Mouse (Mus musculus) bone marrow, adult 2 months (tissue): Measurements from ENCODE around the gene Gmds. TPM values are rescaled to one million over a fixed set of nuclear protein-coding genes. Genes with fewer than 3 reads are reported as not detected.

Experiments
- H3K27ac ChIP-seq: fragments of 200-500 bp; 2 replicates; pipeline ENCODE4 v1.5.1; 2012; ENCODE audit warnings: low read depth, mild to moderate bottlenecking, control low read depth, inconsistent platforms, low read length; ENCODE audit not compliant: control insufficient read depth, poor library complexity, insufficient read depth
- H3K4me1 ChIP-seq: fragments of 200-500 bp; 2 replicates; pipeline ENCODE4 v1.6.1; 2011; ENCODE audit warnings: low read length; ENCODE audit not compliant: control insufficient read depth, insufficient read depth
- H3K4me3 ChIP-seq: fragments of 200-500 bp; replicated peaks from 2 replicates; pipeline ENCODE3; 2011; ENCODE audit warnings: mild to moderate bottlenecking, low read depth, low read length, control low read depth; ENCODE audit not compliant: control insufficient read depth
- CTCF ChIP-seq: fragments of 200-500 bp; IDR thresholded peaks from 2 replicates; pipeline ENCODE4 v1.5.1; 2011; ENCODE audit warnings: low read length, control low read depth; ENCODE audit not compliant: control insufficient read depth, insufficient read depth
- POLR2A ChIP-seq: fragments of 200-500 bp; IDR thresholded peaks from 2 replicates; pipeline ENCODE4 v1.6.1; 2011; ENCODE audit warnings: low read depth, mild to moderate bottlenecking, control low read depth, low read length, borderline replicate concordance; ENCODE audit not compliant: control insufficient read depth
- WGBS: fragments of 180-500 bp; shearing (Covaris S2); methylation state at CpG from one replicate; pipeline ENCODE4 v1.1.7; 2018; 5-methylcytosine and 5-hydroxymethylcytosine counted together
- polyA plus RNA-seq: library from polyadenylated mRNA; stranded (reverse); fragments of >200 nt; gene quantifications from 2 replicates; pipeline ENCODE4 v1.2.4, GENCODE M21; 2011; ENCODE audit warnings: low replicate concordance; ENCODE audit not compliant: missing spikeins, insufficient read depth, insufficient read length

Gmds gene
- polyA plus RNA-seq, 1 experiment = 4.8 TPM

- no peak overlapping the region for H3K27ac ChIP-seq
- no peak overlapping the region for H3K4me3 ChIP-seq
- H3K4me1 ChIP-seq = no peaks in the 10 kb centered on the region
- TF ChIP-seq POLR2A = no peak
- TF ChIP-seq CTCF = no peak
- 24% methylated on average over 5 of the region's 5 CpGs for WGBS
Observed at GRCm38 (mm10) chr13:32169173-32169572, 169.4 kb downstream of the Gmds start.

- Histone ChIP-seq H3K4me3 (no peak overlapping the region), H3K4me1 (no peaks in the 10 kb centered on the region), H3K27ac (no peak overlapping the region)
- WGBS = 89% methylated on average over 6 of the region's 6 CpGs
- TF ChIP-seq CTCF (no peak), POLR2A (no peak)
Observed at GRCm38 (mm10) chr13:32167806-32168205, 170.7 kb downstream of the Gmds start.

- 72% methylated on average over 2 of the region's 2 CpGs for WGBS
Observed at GRCm38 (mm10) chr13:32165581-32165980, 173.0 kb downstream of the Gmds start.

DNA sequence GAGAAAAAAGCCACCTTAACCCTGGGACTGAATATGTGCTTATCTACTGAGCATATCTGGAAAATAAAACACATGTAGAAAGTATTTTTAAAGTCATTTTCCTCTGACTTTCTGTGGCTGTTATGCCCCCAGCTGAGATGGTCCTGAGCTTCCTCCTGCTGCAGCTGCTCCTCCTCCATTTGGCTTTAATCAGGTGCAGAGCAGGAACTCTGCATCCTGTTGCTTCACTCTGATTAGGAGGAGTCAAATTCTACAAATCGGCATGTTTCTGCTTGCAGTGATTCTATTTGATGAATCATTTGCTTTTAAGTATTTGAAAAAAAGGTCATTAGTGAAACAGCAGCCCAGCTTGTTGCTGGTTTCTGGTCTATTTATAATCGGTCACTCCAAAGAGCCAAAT is 177.0 kb downstream of the Gmds start:
- TF ChIP-seq CTCF (no peak), POLR2A (no peak)
- 18% methylated on average over 2 of the region's 2 CpGs for WGBS
- no peak overlapping the region for H3K27ac ChIP-seq
- no peak overlapping the region for H3K4me3 ChIP-seq
- no peaks in the 10 kb centered on the region for H3K4me1 ChIP-seq

More at GRCm38 (mm10) chr13:32165581-32165980, 173.0 kb downstream of the Gmds start:
- H3K27ac ChIP-seq = no peak overlapping the region
- H3K4me1 ChIP-seq = no peaks in the 10 kb centered on the region
- TF ChIP-seq CTCF = no peak
- no peak overlapping the region for H3K4me3 ChIP-seq

DNA sequence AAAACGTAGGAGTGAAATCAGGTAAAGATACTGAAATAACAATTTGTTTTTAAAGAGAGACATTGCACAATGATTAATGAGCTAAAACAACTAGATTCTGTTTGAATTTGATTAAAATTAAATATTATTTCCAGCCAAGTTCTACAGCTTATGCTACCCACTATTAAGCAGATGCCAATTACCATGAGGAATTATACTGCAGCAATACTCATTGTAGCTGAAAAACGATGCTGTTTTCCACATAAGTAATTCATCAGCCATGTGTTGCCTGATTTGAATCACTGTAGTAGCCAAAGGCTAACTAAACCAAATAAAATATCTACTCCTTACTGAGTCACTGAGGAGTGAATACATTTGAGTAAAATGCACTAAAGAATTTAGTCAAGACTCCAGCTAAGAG is 180.3 kb downstream of the Gmds start:
- H3K27ac ChIP-seq = no peak overlapping the region
- TF ChIP-seq POLR2A = no peak
- TF ChIP-seq CTCF = no peak
- no peak overlapping the region for H3K4me3 ChIP-seq
- H3K4me1 ChIP-seq = no peaks in the 10 kb centered on the region
- WGBS = 72% methylated on average over 2 of the region's 2 CpGs

DNA sequence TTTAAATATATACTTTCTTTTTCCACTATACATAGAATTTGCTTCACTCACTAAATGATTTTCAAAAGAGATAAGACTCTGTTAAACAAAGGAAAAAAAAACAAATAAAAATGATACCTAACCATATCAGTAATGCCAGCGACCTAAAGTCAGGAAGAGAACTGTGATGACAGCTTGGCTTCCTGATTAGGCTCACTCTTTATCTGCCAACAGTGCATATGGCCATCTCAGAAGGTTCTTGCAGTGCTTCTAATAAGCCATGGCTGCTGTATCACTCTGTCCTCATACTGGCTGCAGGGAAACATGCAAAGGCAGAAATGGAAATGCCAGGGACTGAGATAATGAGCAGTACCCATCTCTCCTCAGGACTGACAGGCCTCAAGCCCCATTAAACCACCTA is 192.6 kb downstream of the Gmds start:
- Histone ChIP-seq H3K4me3 (no peak overlapping the region), H3K27ac (no peak overlapping the region), H3K4me1 (no peaks in the 10 kb centered on the region)
- WGBS = 26% methylated on average over 1 of the region's 1 CpGs
- TF ChIP-seq CTCF = no peak
- TF ChIP-seq POLR2A = no peak

DNA sequence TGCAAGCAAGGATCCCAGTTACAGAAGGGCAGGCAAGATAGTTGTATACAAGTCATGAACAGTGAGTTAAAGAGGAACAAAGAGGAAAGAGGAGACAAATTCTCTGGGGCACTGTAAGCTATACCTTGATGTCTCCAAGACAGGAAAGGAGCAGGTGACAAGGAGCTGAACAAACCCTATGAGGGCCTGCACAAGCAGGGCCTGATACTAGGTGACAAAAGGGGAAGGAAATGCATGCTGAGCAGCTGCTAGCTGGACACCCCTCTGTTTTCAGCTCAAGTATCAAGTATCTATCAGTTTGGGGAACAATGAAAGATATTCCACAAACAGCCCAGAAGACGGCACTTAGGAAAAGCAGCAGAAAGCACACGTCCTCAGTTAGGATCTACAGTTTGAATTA is 193.4 kb downstream of the Gmds start:
- 42% methylated on average over 2 of the region's 2 CpGs for WGBS
- no peak overlapping the region for H3K4me3 ChIP-seq
- no peak overlapping the region for H3K27ac ChIP-seq
- no peaks in the 10 kb centered on the region for H3K4me1 ChIP-seq
- TF ChIP-seq POLR2A (no peak), CTCF (no peak)

- Histone ChIP-seq H3K4me3 (no peak overlapping the region), H3K27ac (no peak overlapping the region), H3K4me1 (no peaks in the 10 kb centered on the region)
- 85% methylated on average over 3 of the region's 3 CpGs for WGBS
- TF ChIP-seq CTCF (no peak), POLR2A (no peak)
Observed at GRCm38 (mm10) chr13:32143651-32144050, 194.9 kb downstream of the Gmds start.

DNA sequence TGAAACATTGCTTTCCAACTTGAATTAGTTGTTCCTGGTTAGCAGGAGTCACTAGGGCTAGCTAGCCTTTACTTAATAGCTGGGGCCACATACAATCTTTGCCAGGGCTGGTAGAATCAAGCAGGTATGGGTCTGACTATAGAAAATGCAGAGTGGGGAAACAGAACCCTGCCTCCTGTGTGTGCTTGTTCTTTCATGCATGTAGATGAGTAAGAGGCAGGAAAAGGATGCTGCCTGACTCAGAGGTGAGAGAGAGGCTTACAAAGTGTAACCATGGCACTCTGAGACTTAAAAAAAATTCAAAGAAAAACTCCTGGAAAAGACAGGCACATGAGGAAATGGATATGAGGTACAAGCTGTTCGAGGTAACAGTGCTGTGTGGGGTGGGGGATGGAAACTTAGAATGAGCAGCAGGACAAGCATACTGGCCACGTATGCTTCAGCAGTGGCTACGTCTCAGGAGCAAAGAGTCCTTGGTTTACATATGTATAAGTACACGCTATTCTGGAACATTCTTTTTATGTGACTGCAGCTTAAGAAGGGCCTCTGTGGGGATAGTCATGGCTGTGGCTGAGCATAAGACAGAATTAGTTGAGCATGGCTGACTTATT is 203.8 kb downstream of the Gmds start:
- 82% methylated on average over 4 of the region's 4 CpGs for WGBS
- H3K4me1 ChIP-seq = no peaks in the 10 kb centered on the region
- no peak for TF ChIP-seq CTCF
- TF ChIP-seq POLR2A = no peak
- no peak overlapping the region for H3K4me3 ChIP-seq
- no peak overlapping the region for H3K27ac ChIP-seq
